Mouse (Mus musculus) left cerebral cortex, adult 2 months (tissue): ENCODE data around the gene Stat5b. TPM values are rescaled to one million over a fixed set of nuclear protein-coding genes. Genes with fewer than 3 reads are reported as not detected.

ENCODE experiments used
- DNase-seq, 2 experiments: peaks; one replicate each; pipeline ENCODE4 v3.0.0; 2021 to 2022; ENCODE audit warnings: low spot score in 2 of 2, mixed read lengths in 1 of 2; ENCODE audit errors: extremely low spot score in 1 of 2
- H3K27ac ChIP-seq: fragments of 200-600 bp; 2 replicates; pipeline ENCODE4 v1.8.1; 2022
- H3K4me3 ChIP-seq: fragments of 200-600 bp; 2 replicates; pipeline ENCODE4 v1.8.1; 2022
- CTCF ChIP-seq: fragments of 200-600 bp; IDR thresholded peaks from 2 replicates; pipeline ENCODE4 v1.8.1; 2022; ENCODE audit warnings: antibody characterized with exemption, mild to moderate bottlenecking, moderate library complexity
- intact Hi-C: fragments of 180-260 bp; cut with DNase I; formaldehyde crosslinking; loops from one replicate; pipeline ENCODE4 v1.15.1; 2025
- long read RNA-seq, 2 experiments: library from polyadenylated mRNA; stranded (forward); transcript quantifications; one replicate each; pipeline ENCODE4 v2.0.0; 2021; ENCODE audit warnings: borderline mapping rate in 2 of 2
- total RNA-seq, 2 experiments: library from RNA; stranded (reverse); gene quantifications; 2 replicates each; pipeline ENCODE4 v1.2.3; 2021

The Stat5b gene
- 10 to 100 TPM; 23.6 to 25.0 TPM for total RNA-seq
- long read RNA-seq, experiment 1, full-length matches to known transcripts: 46 of 61 reads
- long read RNA-seq, experiment 1, partial matches to known transcripts: 4 of 61 reads
- long read RNA-seq, experiment 1, other reads (novel, unspliced or antisense): 11 of 61 reads
- long read RNA-seq, experiment 2, full-length matches to known transcripts: 58 of 71 reads
- long read RNA-seq, experiment 2, partial matches to known transcripts: 5 of 71 reads
- long read RNA-seq, experiment 2, other reads (novel, unspliced or antisense): 8 of 71 reads

DNA sequence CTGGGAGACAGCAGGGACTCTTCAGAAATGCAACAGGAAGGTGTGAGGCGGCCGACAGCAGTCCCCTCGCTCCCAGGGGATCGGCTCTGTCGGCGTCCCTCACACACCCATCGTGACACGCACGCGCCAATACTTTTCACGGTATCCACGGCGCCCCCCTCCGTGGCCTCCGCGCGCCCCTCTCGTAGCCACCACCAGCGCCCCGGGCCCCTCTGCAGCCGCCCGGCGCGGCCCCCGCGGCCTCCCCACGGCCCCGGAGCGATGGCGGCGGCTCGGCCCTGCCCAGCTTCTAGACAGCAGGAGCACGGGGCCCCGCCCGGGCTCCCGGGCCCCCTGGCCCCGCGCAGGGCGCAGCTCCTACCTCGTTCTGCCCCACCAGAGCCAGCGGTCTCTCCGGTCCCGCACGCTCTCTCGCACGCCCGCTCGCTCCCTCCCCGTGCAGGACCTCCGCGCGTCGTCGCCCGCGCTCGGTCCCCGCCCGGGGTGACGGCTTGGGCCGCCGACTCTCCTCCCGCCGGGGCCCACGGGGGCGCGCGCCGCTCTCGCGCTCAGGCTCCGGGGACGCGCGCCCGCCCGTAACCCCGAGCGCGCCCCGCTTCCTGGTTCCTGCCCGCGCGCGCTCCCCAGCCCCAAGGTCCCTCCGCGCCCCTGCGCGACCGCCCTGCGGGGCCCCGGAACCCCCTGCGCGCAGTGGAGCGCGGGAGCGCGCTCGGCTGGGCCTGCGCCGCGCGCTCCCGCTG is at the start of gene Stat5b:
Gene Stat5b (minus strand): TSS at position 687 of the 740 bp plus-strand sequence.
- intact Hi-C loops: no loop called here
- no peak for TF ChIP-seq CTCF
- H3K27ac ChIP-seq: peak within 1 kb of the TSS; percentile 87
- peak; percentile 66 to 69 for DNase-seq
- peak within 1 kb of the TSS; percentile 77 for H3K4me3 ChIP-seq

GRCm38 (mm10) chr11:100898441-100899199 is 48.1 kb upstream of the Stat5b start:
- Histone ChIP-seq H3K4me3 (no peak overlapping the region), H3K27ac (no peak overlapping the region)
- intact Hi-C loops: no loop called here
- TF ChIP-seq CTCF: no peak
- no peak for DNase-seq

- intact Hi-C loops: no loop called here
- H3K4me3 ChIP-seq: no peak overlapping the region
- no peak overlapping the region for H3K27ac ChIP-seq
- TF ChIP-seq CTCF: no peak
- DNase-seq: peak; percentile 28 to 32
Measured at GRCm38 (mm10) chr11:100897294-100898231, 47.0 kb upstream of the Stat5b start.

GRCm38 (mm10) chr11:100896078-100896477 is 45.6 kb upstream of the Stat5b start:
- TF ChIP-seq CTCF: no peak
- H3K27ac ChIP-seq: no peak overlapping the region
- no peak overlapping the region for H3K4me3 ChIP-seq
- no peak for DNase-seq
- intact Hi-C loops: no loop called here

DNA sequence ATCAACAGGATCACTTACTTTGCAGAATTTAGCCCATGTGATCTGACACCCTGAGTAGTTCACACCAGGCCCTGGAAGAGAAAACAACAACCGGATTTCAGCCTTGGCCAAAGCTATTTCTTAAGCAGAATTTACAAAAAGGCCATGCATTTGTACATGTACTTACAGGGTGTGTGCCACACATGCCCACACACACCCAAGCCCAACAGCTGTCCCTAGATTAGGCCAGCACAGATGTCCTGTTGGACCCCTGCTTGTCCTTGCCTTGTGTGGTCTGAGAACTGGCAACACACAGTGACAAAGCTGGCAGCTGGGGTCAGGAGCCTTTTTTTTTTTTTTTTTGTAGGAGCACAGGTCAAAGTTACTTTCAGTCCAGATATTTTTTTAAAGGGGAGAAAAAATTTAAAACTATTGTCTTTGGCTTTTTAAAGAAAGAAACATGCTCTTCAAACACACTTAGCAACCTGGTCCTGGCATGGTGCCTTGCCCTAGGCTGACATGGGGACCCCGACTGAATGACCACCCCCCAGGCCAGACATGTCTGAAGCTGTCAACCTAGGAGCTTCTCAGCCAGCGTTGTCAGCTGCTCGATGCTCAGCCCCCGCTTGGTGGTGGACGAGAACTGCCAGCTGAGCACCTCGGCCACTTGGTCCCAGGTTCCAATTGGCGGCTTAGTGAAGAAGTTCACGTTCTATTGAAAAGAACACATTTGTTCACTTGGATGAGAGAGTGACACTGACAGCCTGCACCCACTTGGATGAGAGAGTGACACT is 43.8 kb upstream of the Stat5b start:
- TF ChIP-seq CTCF: no peak
- no peak overlapping the region for H3K4me3 ChIP-seq
- H3K27ac ChIP-seq: no peak overlapping the region
- DNase-seq: no peak
- intact Hi-C loops: no loop called here

- DNase-seq: peak; percentile 83 to 86
- no peak overlapping the region for H3K27ac ChIP-seq
- no peak overlapping the region for H3K4me3 ChIP-seq
- intact Hi-C loops: loop anchor here (1.0 to 2.0 kb wide), 2 partner anchors 66 to 173 kb away; no protein-coding TSS in a partner anchor
- TF ChIP-seq CTCF: no peak; the same call in none of the 2 replicates
Measured at GRCm38 (mm10) chr11:100893482-100893881, 43.0 kb upstream of the Stat5b start.

- Histone ChIP-seq H3K4me3 (no peak overlapping the region), H3K27ac (no peak overlapping the region)
- no peak for DNase-seq
- intact Hi-C loops: loop anchor here (2.0 kb wide), 1 partner anchor 174 kb away; no protein-coding TSS in a partner anchor
- no peak for TF ChIP-seq CTCF
Measured at GRCm38 (mm10) chr11:100892435-100892834, 41.9 kb upstream of the Stat5b start.

GRCm38 (mm10) chr11:100891256-100892123 is 41.0 kb upstream of the Stat5b start:
- TF ChIP-seq CTCF: no peak
- DNase-seq: no peak
- Histone ChIP-seq H3K4me3 (no peak overlapping the region), H3K27ac (no peak overlapping the region)
- intact Hi-C loops: loop anchor here (2.0 kb wide), 1 partner anchor 175 kb away; no protein-coding TSS in a partner anchor

DNA sequence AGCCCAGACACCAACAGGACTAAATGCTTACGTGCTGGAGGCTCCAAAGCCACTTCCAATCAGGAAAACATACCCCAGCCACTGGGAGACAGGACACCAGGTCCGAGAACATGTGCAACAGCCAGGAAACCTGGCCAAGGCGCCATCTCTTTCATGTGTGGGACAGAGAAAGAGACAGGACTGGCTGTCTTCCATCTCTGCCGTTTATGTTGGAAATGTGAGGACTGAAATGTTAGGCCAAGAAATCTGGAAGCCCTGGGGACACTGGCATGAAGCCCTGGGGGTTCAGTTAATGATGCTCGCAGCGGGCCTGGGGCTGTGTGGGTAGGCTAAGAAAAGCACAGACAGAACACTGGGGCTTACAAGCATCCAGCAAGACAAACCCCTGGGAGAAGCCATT is 40.0 kb upstream of the Stat5b start:
- intact Hi-C loops: no loop called here
- no peak for DNase-seq

DNA sequence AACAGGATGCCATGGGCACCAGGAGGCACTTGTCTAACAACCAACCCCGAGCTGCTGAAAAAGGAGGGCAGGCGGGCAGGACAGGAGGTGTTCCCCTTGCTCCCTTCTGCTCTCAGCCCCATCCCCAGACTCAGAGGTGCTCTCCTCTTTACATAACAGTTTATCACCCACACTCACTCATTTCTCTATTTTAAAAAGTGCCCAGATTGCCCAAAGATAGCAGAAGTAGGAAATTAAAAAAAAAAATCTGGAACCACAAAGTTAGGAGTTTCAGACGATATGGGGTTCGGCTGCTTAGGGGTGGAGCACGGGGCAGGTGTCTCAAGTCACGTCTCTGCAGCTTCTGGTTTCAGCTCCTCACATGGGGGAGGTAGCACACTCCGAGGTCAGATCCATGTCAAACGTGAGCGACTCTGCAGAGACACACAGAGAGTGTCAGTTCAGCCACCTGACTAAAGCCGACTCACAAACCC is 37.9 kb upstream of the Stat5b start:
- no peak overlapping the region for H3K4me3 ChIP-seq
- TF ChIP-seq CTCF: no peak
- no peak overlapping the region for H3K27ac ChIP-seq
- DNase-seq: no peak
- intact Hi-C loops: no loop called here

More for the DNA sequence above, 40.0 kb upstream of the Stat5b start:
- Histone ChIP-seq H3K27ac (no peak overlapping the region), H3K4me3 (no peak overlapping the region)
- no peak for TF ChIP-seq CTCF
